Comparison of ENCODE assay signal across 16 mouse cellular contexts in the genomic region with DNA sequence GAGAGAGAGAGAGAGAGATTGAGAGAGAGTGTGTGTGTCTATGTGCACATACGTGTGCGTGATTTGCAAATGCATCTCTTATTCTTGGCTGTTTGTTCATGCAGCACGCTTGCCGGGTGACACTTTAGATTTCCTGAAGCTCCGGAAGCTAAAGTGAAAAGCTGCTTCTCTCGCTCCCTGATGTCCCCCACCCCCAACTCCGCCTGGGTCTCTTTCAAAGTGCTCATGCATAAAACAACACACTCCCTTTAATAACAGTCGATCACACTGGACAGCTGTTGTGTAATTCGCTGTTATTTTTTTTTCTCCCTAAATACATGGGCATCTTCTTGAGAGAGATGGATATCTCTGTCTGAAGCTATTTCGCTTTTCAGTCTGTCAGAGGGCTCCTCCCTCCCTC. TPM values are rescaled to one million over a fixed set of nuclear protein-coding genes. Genes with fewer than 3 reads are reported as not detected.
DNase-seq lines count a peak whose midpoint lies in the region; ATAC-seq and TF ChIP-seq lines count a peak whose summit lies in the region.
"Had no signal": no experiment of that assay in that cellular context is flagged by ENCODE, and none has a peak within 500 bp of the region (broad histone marks: within the 10 kb centered on the region; RNA-seq: fewer than 3 reads in every experiment).

No protein-coding gene starts in this region.

- H3K4me3 ChIP-seq in hindbrain, embryonic 10.5 days, result no peak overlapping the region
- no peak overlapping the region for H3K4me3 ChIP-seq in hindbrain, embryonic 16.5 days (ENCODE audit: low read length)
- no peak overlapping the region for H3K4me3 ChIP-seq in hindbrain, embryonic 13.5 days
- H3K4me3 ChIP-seq in midbrain, embryonic 15.5 days, result no peak overlapping the region
- H3K4me3 ChIP-seq: embryonic facial prominence, embryonic 13.5 days; intestine, embryonic 15.5 days; myocyte had no signal

- DNase-seq in hindbrain, embryonic 10.5 days (ENCODE audit: low spot score), result no peak
- peak; percentile 89 for DNase-seq in brain, embryonic 14.5 days (ENCODE audit: low read depth)
- DNase-seq in thymus, postnatal 10 days (ENCODE audit: low spot score in 2 of 2), result no peak
- DNase-seq: adrenal gland, postnatal 36 days; gastrocnemius, postnatal 25 days; heart, postnatal 10 days; kidney, postnatal 10 days; thymus, adult 18-20 months had no signal

- H3K9me3 ChIP-seq in hindbrain, embryonic 10.5 days, result no peaks in the 10 kb centered on the region
- H3K9me3 ChIP-seq in hindbrain, embryonic 16.5 days (ENCODE audit: control insufficient read depth, low read length), result no peaks in the 10 kb centered on the region
- no peaks in the 10 kb centered on the region for H3K9me3 ChIP-seq in hindbrain, embryonic 13.5 days
- H3K9me3 ChIP-seq in midbrain, embryonic 15.5 days, result no peaks in the 10 kb centered on the region
- H3K9me3 ChIP-seq: embryonic facial prominence, embryonic 13.5 days; intestine, embryonic 15.5 days had no signal

- no peak for TF ChIP-seq CTCF in brain, embryonic 14.5 days (IDR thresholded peaks at IDR 0.05; ENCODE audit: borderline replicate concordance, extremely low read depth, insufficient read depth, insufficient read length)

- peaks cover 20% of the 10 kb centered on the region for H3K27me3 ChIP-seq in hindbrain, embryonic 10.5 days (ENCODE audit: insufficient read depth, poor library complexity, severe bottlenecking)
- no peaks in the 10 kb centered on the region for H3K27me3 ChIP-seq in hindbrain, embryonic 16.5 days (replicated peaks; ENCODE audit: control insufficient read depth, insufficient read depth, low read length)
- no peaks in the 10 kb centered on the region for H3K27me3 ChIP-seq in hindbrain, embryonic 13.5 days
- H3K27me3 ChIP-seq in midbrain, embryonic 15.5 days (replicated peaks), result no peaks in the 10 kb centered on the region
- H3K27me3 ChIP-seq: embryonic facial prominence, embryonic 13.5 days; intestine, embryonic 15.5 days had no signal

- no peak overlapping the region for H3K4me2 ChIP-seq in hindbrain, embryonic 16.5 days (ENCODE audit: low read length)
- H3K4me2 ChIP-seq in hindbrain, embryonic 13.5 days, result no peak overlapping the region
- H3K4me2 ChIP-seq in midbrain, embryonic 15.5 days, result no peak overlapping the region
- H3K4me2 ChIP-seq: embryonic facial prominence, embryonic 13.5 days; intestine, embryonic 15.5 days had no signal

- no peak for TF ChIP-seq POLR2A in brain, embryonic 14.5 days (IDR thresholded peaks at IDR 0.05; ENCODE audit: borderline replicate concordance, extremely low read depth, insufficient read depth, insufficient read length, poor library complexity, severe bottlenecking)

- 59% methylated on average over 10 of the region's 10 CpGs for WGBS in hindbrain, embryonic 10.5 days
- 24% methylated on average over 10 of the region's 10 CpGs for WGBS in hindbrain, embryonic 16.5 days
- WGBS in hindbrain, embryonic 13.5 days, result 23% methylated on average over 10 of the region's 10 CpGs
- 20% methylated on average over 10 of the region's 10 CpGs for WGBS in midbrain, embryonic 15.5 days

- H3K36me3 ChIP-seq in hindbrain, embryonic 10.5 days, result peaks cover 9% of the 10 kb centered on the region
- H3K36me3 ChIP-seq in hindbrain, embryonic 16.5 days (ENCODE audit: control insufficient read depth, insufficient read depth, low read length), result no peaks in the 10 kb centered on the region
- no peaks in the 10 kb centered on the region for H3K36me3 ChIP-seq in hindbrain, embryonic 13.5 days
- H3K36me3 ChIP-seq in midbrain, embryonic 15.5 days (replicated peaks), result no peaks in the 10 kb centered on the region
- H3K36me3 ChIP-seq: embryonic facial prominence, embryonic 13.5 days; intestine, embryonic 15.5 days had no signal

- ATAC-seq in hindbrain, embryonic 16.5 days, result no peak; the same call in 1 of the 2 replicates
- peak; percentile 30; the same call in 1 of the 2 replicates for ATAC-seq in hindbrain, embryonic 13.5 days (ENCODE audit: low FRiP score)
- no peak for ATAC-seq in midbrain, embryonic 15.5 days (replicated peaks)
- ATAC-seq in frontal cortex, adult (ENCODE audit: low TSS enrichment), result no peak
- ATAC-seq: intestine, embryonic 15.5 days; Patski had no signal

- H3K9ac ChIP-seq in hindbrain, embryonic 16.5 days (ENCODE audit: low read depth, low read length), result no peak overlapping the region
- no peak overlapping the region for H3K9ac ChIP-seq in hindbrain, embryonic 13.5 days
- H3K9ac ChIP-seq in midbrain, embryonic 15.5 days, result no peak overlapping the region
- H3K9ac ChIP-seq: embryonic facial prominence, embryonic 13.5 days; intestine, embryonic 15.5 days had no signal

- peaks cover 77% of the 10 kb centered on the region for H3K4me1 ChIP-seq in hindbrain, embryonic 10.5 days (replicated peaks)
- peaks cover 34% of the 10 kb centered on the region for H3K4me1 ChIP-seq in hindbrain, embryonic 16.5 days (ENCODE audit: control insufficient read depth, insufficient read depth, low read depth, low read length)
- peaks cover 61% of the 10 kb centered on the region for H3K4me1 ChIP-seq in hindbrain, embryonic 13.5 days (replicated peaks)
- H3K4me1 ChIP-seq in midbrain, embryonic 15.5 days, result peaks cover 61% of the 10 kb centered on the region

- peak overlapping the region; percentile 72 for H3K27ac ChIP-seq in hindbrain, embryonic 10.5 days
- no peak overlapping the region; the same call in 1 of the 2 replicates for H3K27ac ChIP-seq in hindbrain, embryonic 16.5 days (ENCODE audit: low read depth, low read length)
- H3K27ac ChIP-seq in hindbrain, embryonic 13.5 days, result peak overlapping the region; percentile 76
- peak overlapping the region; percentile 53 for H3K27ac ChIP-seq in midbrain, embryonic 15.5 days
- H3K27ac ChIP-seq: embryonic facial prominence, embryonic 13.5 days; intestine, embryonic 15.5 days had no signal

RNA-seq across cellular contexts. Expression of gene Parvg, which starts 18.5 kb away (rescaled TPM):
- polyA plus RNA-seq in hindbrain, embryonic 10.5 days (2016; fragmentation: Nextera tagmentation; extraction: Ambion mirVana), result 1.1 TPM in 2 replicates
- polyA plus RNA-seq in hindbrain, embryonic 16.5 days (2015; fragmentation: Nextera tagmentation; extraction: Ambion mirVana), result 1.4 TPM in 2 replicates
- 1.3 and 1.5 TPM in 2 replicates for polyA plus RNA-seq in brain, embryonic 14.5 days (2012; rRNA removed)
- polyA plus RNA-seq in hindbrain, embryonic 13.5 days (2015; fragmentation: Nextera tagmentation; extraction: Ambion mirVana), result 0.92 and 1.1 TPM in 2 replicates
- 0.86 and 0.89 TPM in 2 replicates for polyA plus RNA-seq in midbrain, embryonic 15.5 days (2015; fragmentation: Nextera tagmentation; extraction: Ambion mirVana)
- polyA plus RNA-seq: Patski had no signal
